Mouse (Mus musculus): ENCODE data around the gene Zdhhc3. TPM values are rescaled to one million over a fixed set of nuclear protein-coding genes. Genes with fewer than 3 reads are reported as not detected.
A peak's percentile ranks its signal among the peaks of the same experiment; 100 is the strongest.

Zdhhc3 gene
- 73.7 and 77.8 TPM in 2 replicates for polyA plus RNA-seq (2015; fragmentation: Nextera tagmentation; extraction: Ambion mirVana)

DNA sequence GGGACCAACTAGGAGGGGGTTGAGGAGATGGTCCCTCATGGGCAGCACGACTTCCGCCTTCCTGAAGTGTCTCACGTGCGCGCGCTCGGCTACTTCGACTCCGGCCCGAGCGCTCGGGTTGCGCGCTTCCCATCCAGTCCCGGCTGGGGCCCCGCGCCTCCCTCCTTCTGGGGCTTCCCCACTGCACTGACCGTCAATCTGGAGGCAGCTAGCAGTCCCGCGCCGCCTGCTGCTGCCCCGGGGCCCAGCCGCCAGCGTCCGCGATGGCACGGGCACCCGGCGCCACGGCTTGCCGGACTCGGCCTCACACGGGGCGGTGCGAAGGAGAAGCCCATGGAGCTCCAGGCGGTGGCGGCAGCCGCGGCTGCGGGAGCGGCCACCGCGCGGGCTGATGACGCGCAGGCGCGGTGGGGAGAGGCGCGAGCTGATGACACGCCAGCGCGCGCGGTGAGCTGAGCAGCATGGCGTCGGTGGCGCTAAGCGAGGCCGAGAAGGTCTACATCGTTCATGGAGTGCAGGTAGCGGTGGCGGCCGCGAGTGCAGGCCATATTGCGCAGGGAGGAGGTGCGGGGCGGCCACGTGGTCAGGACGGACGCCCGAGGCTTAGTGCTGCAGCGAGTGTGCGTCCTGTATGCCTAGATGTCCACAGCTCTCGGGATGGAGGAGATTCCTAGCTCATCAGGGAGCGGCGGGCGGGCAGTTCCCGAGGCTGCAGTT is at the start of gene Zdhhc3, which contains the start of gene Exosc7:
Gene Zdhhc3, minus strand, starts transcription at position 401 of the 717 bp plus-strand sequence.
Gene Exosc7, plus strand, starts transcription at position 411 of the 717 bp plus-strand sequence.
- under 1% methylated on average over 72 of the region's 79 CpGs for WGBS
- Histone ChIP-seq H3K4me3 (replicated peaks) (peak within 1 kb of the TSS; percentile 96), H3K9me3 (no peaks in the 10 kb centered on the region), H3K27me3 (replicated peaks) (no peaks in the 10 kb centered on the region), H3K4me2 (peak within 1 kb of the TSS; percentile 85), H3K4me1 (peaks cover 19% of the 10 kb centered on the region), H3K9ac (peak within 1 kb of the TSS; percentile 97), H3K27ac (peak within 1 kb of the TSS; percentile 96), H3K36me3 (0 out of 2 replicates have a peak, but pooled peaks cover 2% of the 10 kb centered on the region)
- ATAC-seq (ENCODE audit: insufficient read depth, low FRiP score, low read depth): peak; percentile 93

DNA sequence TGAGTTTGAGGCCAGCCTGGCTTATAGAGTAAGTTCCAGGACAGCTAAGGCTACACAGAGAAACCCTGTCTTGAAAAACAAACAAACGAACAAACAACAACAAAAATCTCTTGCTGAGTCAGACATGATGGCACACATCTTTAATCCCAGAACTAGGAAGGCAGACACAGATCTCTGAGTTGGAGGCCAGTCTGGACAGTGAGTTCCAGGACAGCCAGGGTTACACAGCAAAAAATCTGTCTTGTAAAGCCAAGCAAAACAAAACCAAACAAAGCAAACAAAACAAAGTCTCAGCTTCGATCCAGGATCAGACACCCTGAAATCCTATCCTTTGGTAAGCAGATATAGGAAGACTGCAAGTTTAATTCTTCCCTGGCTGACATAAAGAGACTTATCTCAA is 48.8 kb upstream of the Zdhhc3 start:
- Histone ChIP-seq H3K4me1 (no peaks in the 10 kb centered on the region), H3K27ac (no peak overlapping the region), H3K27me3 (replicated peaks) (no peaks in the 10 kb centered on the region), H3K9ac (no peak overlapping the region), H3K36me3 (no peaks in the 10 kb centered on the region), H3K4me2 (no peak overlapping the region), H3K9me3 (no peaks in the 10 kb centered on the region), H3K4me3 (replicated peaks) (no peak overlapping the region)
- WGBS: 65% methylated on average over 2 of the region's 2 CpGs
- ATAC-seq (ENCODE audit: insufficient read depth, low FRiP score, low read depth): no peak

DNA sequence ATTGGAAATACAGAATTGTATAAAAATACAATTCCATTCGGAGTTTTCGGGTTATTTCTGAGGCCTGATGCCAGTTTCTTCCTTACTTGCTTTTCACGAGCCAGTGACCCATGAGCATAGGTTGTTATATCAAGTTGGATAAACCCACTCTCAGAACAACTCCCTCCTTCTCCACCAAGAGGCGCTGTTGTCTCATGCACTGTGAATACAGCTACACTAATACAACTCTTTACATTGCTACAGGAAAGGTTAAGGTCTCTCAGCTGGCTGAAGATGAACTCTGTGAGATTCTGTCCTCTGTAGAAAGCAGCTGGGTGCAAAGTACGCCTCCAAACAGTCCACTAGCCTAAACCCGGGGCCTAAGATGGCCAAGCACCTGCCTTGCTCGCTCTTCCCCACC is 46.3 kb upstream of the Zdhhc3 start:
- H3K27me3 ChIP-seq (replicated peaks): no peaks in the 10 kb centered on the region
- H3K27ac ChIP-seq: no peak overlapping the region
- no peaks in the 10 kb centered on the region for H3K36me3 ChIP-seq
- no peak overlapping the region for H3K4me3 ChIP-seq (replicated peaks)
- 62% methylated on average over 7 of the region's 7 CpGs for WGBS
- H3K9ac ChIP-seq: no peak overlapping the region
- ATAC-seq (ENCODE audit: insufficient read depth, low FRiP score, low read depth): 0 out of 2 replicates have a peak, but pooled peaks have one; percentile 37
- no peaks in the 10 kb centered on the region for H3K4me1 ChIP-seq
- H3K4me2 ChIP-seq: no peak overlapping the region
- H3K9me3 ChIP-seq: no peaks in the 10 kb centered on the region

DNA sequence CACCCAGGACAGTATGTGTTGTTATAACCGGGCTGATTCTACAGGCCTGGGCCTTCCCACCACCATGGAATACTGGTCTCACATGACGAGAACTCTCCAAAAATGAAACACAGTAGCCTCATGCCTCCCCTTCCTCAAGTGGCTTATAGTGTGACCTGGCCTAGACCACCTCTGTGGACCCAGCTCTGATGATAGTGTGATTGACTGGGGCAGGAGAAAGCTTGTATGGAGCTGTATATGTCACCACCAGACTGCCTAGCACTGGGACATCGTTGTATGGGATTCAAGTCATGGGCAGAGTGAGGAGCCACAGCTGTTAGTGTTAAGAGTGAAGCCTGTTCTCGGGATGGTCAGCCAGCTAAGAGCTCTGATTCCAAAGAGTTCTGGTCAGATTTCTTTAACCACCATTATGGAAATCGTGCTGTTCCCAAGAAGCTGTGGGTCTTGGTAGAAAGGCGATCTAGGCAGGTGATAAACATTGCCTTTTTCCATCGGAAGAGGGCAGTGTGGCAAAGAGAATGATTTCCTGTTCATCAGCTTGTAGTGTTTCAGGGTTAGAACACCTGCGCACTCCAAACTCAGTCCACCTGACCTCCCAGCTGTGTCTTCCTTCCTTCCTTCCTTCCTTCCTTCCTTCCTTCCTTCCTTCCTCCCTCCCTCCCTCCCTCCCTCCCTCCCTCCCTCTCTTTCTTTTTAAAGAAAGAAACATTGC is 45.3 kb upstream of the Zdhhc3 start:
- H3K36me3 ChIP-seq: no peaks in the 10 kb centered on the region
- no peak overlapping the region for H3K4me2 ChIP-seq
- H3K9ac ChIP-seq: no peak overlapping the region
- 51% methylated on average over 8 of the region's 8 CpGs for WGBS
- no peaks in the 10 kb centered on the region for H3K9me3 ChIP-seq
- H3K4me3 ChIP-seq (replicated peaks): no peak overlapping the region
- no peak for ATAC-seq (ENCODE audit: insufficient read depth, low FRiP score, low read depth)
- no peak overlapping the region for H3K27ac ChIP-seq
- H3K27me3 ChIP-seq (replicated peaks): no peaks in the 10 kb centered on the region
- no peaks in the 10 kb centered on the region for H3K4me1 ChIP-seq

DNA sequence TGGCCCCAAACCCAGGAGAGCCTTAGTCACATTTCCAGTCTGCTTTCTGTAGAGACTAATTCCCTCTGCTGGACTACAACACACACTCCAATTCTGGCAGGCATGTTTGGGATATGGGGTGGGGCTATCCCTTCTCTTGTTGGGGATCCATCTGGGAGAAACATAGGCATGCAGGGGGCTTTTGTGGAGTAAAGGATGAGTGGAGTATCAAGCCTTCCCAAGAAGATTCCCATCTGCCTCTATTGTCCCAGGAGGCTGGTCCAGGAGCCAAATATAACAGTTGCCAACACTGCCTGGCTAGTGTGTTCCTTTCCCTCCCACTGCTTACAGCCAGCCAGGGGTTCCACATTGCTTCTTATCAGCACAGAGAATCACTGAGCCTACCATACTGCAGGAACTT is 44.7 kb upstream of the Zdhhc3 start:
- H3K4me1 ChIP-seq: no peaks in the 10 kb centered on the region
- no peaks in the 10 kb centered on the region for H3K36me3 ChIP-seq
- no peak for ATAC-seq (ENCODE audit: insufficient read depth, low FRiP score, low read depth)
- no peaks in the 10 kb centered on the region for H3K9me3 ChIP-seq
- H3K27ac ChIP-seq: no peak overlapping the region
- H3K27me3 ChIP-seq (replicated peaks): no peaks in the 10 kb centered on the region
- H3K9ac ChIP-seq: no peak overlapping the region
- no peak overlapping the region for H3K4me3 ChIP-seq (replicated peaks)
- H3K4me2 ChIP-seq: no peak overlapping the region

DNA sequence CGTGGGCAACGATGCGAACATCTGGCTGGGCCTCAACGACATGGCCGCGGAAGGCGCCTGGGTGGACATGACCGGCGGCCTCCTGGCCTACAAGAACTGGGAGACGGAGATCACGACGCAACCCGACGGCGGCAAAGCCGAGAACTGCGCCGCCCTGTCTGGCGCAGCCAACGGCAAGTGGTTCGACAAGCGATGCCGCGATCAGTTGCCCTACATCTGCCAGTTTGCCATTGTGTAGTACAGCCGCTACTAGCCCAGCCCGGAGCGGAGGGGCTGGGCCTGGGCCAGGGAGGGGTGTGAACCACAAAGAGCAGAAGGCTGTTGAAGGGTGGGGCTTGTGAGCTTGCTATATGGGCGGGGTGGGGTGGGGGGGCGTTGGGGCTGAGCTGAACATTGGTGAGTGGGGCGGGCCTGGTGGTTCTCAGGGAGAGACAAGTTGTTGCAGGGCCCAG is 43.9 kb upstream of the Zdhhc3 start:
- H3K4me2 ChIP-seq: peak overlapping the region; percentile 44
- no peaks in the 10 kb centered on the region for H3K27me3 ChIP-seq (replicated peaks)
- no peaks in the 10 kb centered on the region for H3K9me3 ChIP-seq
- peak; percentile 67 for ATAC-seq (ENCODE audit: insufficient read depth, low FRiP score, low read depth)
- peak overlapping the region; percentile 12 for H3K4me3 ChIP-seq (replicated peaks)
- H3K4me1 ChIP-seq: no peaks in the 10 kb centered on the region
- no peak overlapping the region for H3K9ac ChIP-seq
- 31% methylated on average over 29 of the region's 30 CpGs for WGBS
- no peaks in the 10 kb centered on the region for H3K36me3 ChIP-seq
- H3K27ac ChIP-seq: no peak overlapping the region

DNA sequence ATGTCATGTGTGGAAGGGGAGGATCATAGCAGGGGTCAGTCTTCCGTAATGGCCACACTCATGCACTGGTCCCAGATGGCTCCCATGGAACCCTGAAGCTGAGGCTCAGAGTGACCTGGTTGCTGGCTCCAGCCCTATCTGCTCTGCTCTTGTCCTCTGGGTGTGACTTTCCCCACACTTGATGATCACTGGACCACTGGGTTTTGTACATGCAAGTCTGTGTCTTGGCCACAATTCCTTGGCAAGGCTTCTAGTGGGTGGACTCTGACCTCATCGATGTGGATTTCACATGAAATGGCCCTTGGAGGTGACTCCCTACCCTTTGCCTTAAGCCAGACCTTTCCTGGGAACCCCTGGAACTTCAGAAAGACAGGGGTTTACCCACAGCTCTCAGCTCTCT is 40.1 kb upstream of the Zdhhc3 start:
- H3K4me1 ChIP-seq: no peaks in the 10 kb centered on the region
- H3K9ac ChIP-seq: no peak overlapping the region
- ATAC-seq (ENCODE audit: insufficient read depth, low FRiP score, low read depth): no peak
- H3K9me3 ChIP-seq: no peaks in the 10 kb centered on the region
- H3K4me2 ChIP-seq: no peak overlapping the region
- no peaks in the 10 kb centered on the region for H3K36me3 ChIP-seq
- no peak overlapping the region for H3K4me3 ChIP-seq (replicated peaks)
- 84% methylated on average over 2 of the region's 2 CpGs for WGBS
- H3K27me3 ChIP-seq (replicated peaks): no peaks in the 10 kb centered on the region
- no peak overlapping the region for H3K27ac ChIP-seq

DNA sequence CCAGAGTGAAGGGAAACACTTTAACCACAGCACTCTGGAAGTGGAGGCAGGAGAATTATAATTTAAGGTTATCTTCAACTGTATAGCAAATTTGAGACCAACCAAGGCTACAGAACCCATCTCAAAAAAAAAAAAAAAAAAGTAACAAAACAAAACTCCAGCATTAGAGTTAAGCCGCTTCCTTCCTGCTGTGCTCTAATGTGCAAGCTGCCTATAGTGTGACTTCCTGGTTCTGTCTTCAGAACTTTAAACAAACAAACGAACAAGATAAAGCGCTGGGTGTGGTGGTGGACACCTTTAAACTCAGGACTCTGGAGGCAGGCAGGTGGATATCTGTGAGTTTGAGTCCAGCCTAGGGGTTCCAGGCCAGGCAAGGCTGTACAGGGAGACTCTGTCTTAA is 39.0 kb upstream of the Zdhhc3 start:
- Histone ChIP-seq H3K27me3 (replicated peaks) (no peaks in the 10 kb centered on the region), H3K4me3 (replicated peaks) (no peak overlapping the region), H3K4me2 (no peak overlapping the region), H3K36me3 (no peaks in the 10 kb centered on the region), H3K9me3 (no peaks in the 10 kb centered on the region), H3K9ac (no peak overlapping the region), H3K4me1 (no peaks in the 10 kb centered on the region), H3K27ac (no peak overlapping the region)
- 49% methylated on average over 3 of the region's 3 CpGs for WGBS
- no peak for ATAC-seq (ENCODE audit: insufficient read depth, low FRiP score, low read depth)

DNA sequence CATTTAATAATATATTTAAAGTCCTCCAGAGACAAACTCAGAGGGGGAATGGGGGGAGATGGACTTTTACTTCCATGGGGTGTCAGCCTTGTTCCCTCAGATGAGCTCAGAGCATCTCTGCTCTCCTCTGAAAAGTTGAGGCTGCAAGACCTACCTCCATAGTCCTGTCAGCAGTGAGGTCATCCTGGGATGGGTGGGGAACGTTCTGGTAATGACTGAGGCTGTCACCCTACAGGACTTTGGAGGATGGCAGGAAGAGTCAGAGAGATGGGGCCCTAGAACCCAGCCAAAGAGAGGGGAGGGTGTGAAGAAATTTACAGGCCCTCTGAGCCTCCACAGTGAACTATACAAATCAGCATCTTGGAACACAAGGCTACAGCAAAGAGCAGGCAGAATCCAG is 38.6 kb upstream of the Zdhhc3 start:
- Histone ChIP-seq H3K4me2 (no peak overlapping the region), H3K27ac (no peak overlapping the region), H3K36me3 (no peaks in the 10 kb centered on the region), H3K9ac (no peak overlapping the region), H3K4me1 (no peaks in the 10 kb centered on the region), H3K9me3 (no peaks in the 10 kb centered on the region), H3K4me3 (replicated peaks) (no peak overlapping the region), H3K27me3 (replicated peaks) (no peaks in the 10 kb centered on the region)
- ATAC-seq (ENCODE audit: insufficient read depth, low FRiP score, low read depth): no peak
- WGBS: 52% methylated on average over 1 of the region's 1 CpGs

DNA sequence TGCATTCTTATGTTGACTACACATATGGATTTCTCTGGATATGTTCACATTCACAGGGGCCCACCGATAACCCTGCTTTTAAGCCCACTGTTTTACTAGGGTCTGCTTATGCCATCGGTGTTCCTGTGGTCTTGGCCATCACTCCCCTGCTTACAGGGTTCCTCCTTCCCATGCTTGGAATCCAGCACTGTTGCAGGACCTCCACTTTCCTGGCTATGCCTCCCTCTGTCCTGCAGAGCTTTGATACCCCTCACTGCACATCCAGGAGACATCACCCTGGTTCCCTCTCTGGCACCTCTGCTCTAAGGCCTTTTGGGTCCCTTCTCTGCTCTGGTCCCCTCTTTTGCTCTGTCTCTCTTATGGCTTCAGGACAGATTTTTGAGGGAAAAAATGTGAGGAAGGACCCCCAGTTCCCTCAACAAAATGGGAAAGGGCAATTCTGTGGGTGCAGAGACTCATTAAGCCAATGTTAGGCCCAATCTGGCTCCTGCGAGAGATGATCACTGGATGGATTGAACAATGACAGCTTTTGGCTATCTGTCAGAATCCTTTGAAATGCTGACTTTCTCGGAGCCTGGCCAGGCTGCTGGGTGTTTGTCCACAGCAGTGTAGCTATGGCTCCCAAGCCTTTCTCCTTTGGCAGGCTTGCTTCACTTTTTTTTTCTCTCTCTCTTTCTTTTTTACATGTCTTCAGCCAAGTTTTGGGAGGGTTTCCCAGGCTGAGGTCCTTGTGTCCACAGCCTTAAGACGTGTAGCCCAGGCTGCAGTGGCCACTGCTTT is 37.4 kb upstream of the Zdhhc3 start, which contains the start of gene Clec3b:
Gene Clec3b, plus strand, starts transcription at position 706 of the 780 bp plus-strand sequence.
- peak within 1 kb of the TSS; percentile 41; the same call in 1 of the 2 replicates for H3K27ac ChIP-seq
- H3K9me3 ChIP-seq: no peaks in the 10 kb centered on the region
- H3K27me3 ChIP-seq (replicated peaks): no peaks in the 10 kb centered on the region
- H3K4me2 ChIP-seq: no peak within 1 kb of the TSS
- H3K36me3 ChIP-seq: no peaks in the 10 kb centered on the region
- no peak within 1 kb of the TSS for H3K4me3 ChIP-seq (replicated peaks)
- no peaks in the 10 kb centered on the region for H3K4me1 ChIP-seq
- no peak within 1 kb of the TSS for H3K9ac ChIP-seq
- no peak for ATAC-seq (ENCODE audit: insufficient read depth, low FRiP score, low read depth)
- whole genome bisulfite sequencing: 70% methylated on average over 5 of the region's 5 CpGs

DNA sequence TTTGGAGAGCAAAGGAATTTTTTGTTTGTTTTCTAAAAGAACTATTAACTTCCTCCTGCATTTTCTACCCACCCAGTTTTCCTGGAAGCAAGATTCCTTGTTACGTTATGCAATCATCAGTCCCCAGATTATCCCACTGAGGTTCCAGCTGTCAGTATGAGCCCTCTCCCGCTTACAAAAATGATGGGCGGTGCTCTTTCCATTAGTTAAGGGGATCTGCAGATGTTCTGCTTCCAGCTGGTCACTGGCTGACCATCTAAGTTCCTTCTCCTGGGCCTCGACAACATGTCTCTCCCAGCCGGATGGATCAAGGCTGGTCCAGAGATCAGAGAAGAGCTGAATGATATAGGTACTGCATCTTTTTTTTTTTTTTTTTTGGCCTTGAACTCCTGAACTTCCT is 35.4 kb upstream of the Zdhhc3 start:
- Histone ChIP-seq H3K4me1 (no peaks in the 10 kb centered on the region), H3K27ac (peak overlapping the region; percentile 44; the same call in 1 of the 2 replicates)

More for the DNA sequence above, 35.4 kb upstream of the Zdhhc3 start:
- Histone ChIP-seq H3K4me2 (no peak overlapping the region), H3K4me3 (replicated peaks) (no peak overlapping the region), H3K9me3 (no peaks in the 10 kb centered on the region), H3K9ac (no peak overlapping the region), H3K36me3 (no peaks in the 10 kb centered on the region), H3K27me3 (replicated peaks) (no peaks in the 10 kb centered on the region)
- WGBS: 48% methylated on average over 5 of the region's 5 CpGs
- no peak for ATAC-seq (ENCODE audit: insufficient read depth, low FRiP score, low read depth)

All from stomach, embryonic 15.5 days (tissue).